Mouse (Mus musculus): ENCODE data around the gene Gm30302.

Gm30302 gene

GRCm38 (mm10) chr13:49736430-49736829 lies 62.4 kb downstream of the Gm30302 start:
- DNase-seq = no peak

Data from lung, adult 18-20 months (tissue).